Mouse (Mus musculus): ENCODE results near the gene Rpa3. TPM values are rescaled to one million over a fixed set of nuclear protein-coding genes. Genes with fewer than 3 reads are reported as not detected.

The Rpa3 gene
- 111 TPM for polyA plus RNA-seq (2014; fragmentation: Illumina TruSeq; extraction: RNeasy Lipid Tissue Mini Kit (QIAGEN cat#74804); ENCODE audit: low read depth, low replicate concordance)

DNA sequence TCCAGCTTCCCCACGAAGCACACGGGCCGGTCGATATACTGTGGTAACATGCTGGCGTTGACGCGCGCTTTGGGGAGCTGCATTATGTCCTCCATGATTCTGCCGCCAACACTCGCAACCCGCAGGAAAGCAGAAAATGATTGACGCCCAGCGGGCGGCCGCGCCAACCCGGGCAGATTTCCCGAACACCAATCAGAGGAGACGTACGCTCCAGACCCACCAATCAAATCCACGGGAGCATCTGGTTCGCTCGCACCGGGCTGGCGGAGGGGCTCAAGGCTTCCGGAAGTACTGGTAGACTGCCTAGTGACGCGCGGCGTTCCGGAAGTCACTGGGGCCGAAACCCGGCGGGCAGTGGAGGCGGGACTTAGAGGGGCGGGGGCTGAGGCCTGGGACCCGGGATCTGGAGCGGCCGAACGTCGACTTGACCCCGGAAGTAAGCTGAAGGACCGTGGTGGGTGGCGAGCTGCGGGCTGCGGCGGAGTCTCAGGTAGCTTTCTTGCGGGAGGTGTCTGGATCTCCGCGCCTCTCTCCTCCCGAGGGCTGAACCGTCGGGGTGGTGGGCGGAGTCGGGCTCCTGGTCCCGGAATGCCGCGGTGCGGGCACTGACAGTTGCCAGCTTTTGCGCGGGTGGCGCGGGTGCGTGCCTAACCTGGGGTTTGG, at the start of gene Rpa3, which contains the start of the genes Umad1 and Gm45062:
Rpa3 (minus strand) TSS at position 170 of the 663 bp plus-strand sequence.
Umad1 (plus strand) TSS at position 285 of the 663 bp plus-strand sequence.
Gm45062 (plus strand) TSS at position 447 of the 663 bp plus-strand sequence.

GRCm38 (mm10) chr6:8209047-8209865, 49.7 kb downstream of the Rpa3 start, which contains the start of gene Mios:
Gene Mios, plus strand, starts transcription at chr6:8209222.

Other genes starting within 250 kb of the Rpa3 start
- 5.4 TPM for gene Col28a1, start 66.6 kb downstream of the Rpa3 start, polyA plus RNA-seq (2014; fragmentation: Illumina TruSeq; extraction: RNeasy Lipid Tissue Mini Kit (QIAGEN cat#74804); ENCODE audit: low read depth, low replicate concordance)
- gene Mios, start 50.0 kb downstream of the Rpa3 start, polyA plus RNA-seq (2014; fragmentation: Illumina TruSeq; extraction: RNeasy Lipid Tissue Mini Kit (QIAGEN cat#74804); ENCODE audit: low read depth, low replicate concordance) = 35.2 TPM
- 70.8 TPM for gene Umad1, start 115 bp upstream of the Rpa3 start, polyA plus RNA-seq (2014; fragmentation: Illumina TruSeq; extraction: RNeasy Lipid Tissue Mini Kit (QIAGEN cat#74804); ENCODE audit: low read depth, low replicate concordance)
- 33.7 TPM for gene Gm45062, start 277 bp upstream of the Rpa3 start, polyA plus RNA-seq (2014; fragmentation: Illumina TruSeq; extraction: RNeasy Lipid Tissue Mini Kit (QIAGEN cat#74804); ENCODE audit: low read depth, low replicate concordance)